Mouse (Mus musculus) bone marrow, adult 2 months (tissue): ENCODE data around the gene Papln.

Experiments used
- CTCF ChIP-seq: fragments of 200-500 bp; IDR thresholded peaks from 2 replicates; pipeline ENCODE4 v1.5.1; 2011; ENCODE audit warnings: low read length, control low read depth; ENCODE audit not compliant: control insufficient read depth, insufficient read depth
- POLR2A ChIP-seq: fragments of 200-500 bp; IDR thresholded peaks from 2 replicates; pipeline ENCODE4 v1.6.1; 2011; ENCODE audit warnings: low read depth, mild to moderate bottlenecking, control low read depth, low read length, borderline replicate concordance; ENCODE audit not compliant: control insufficient read depth

DNA sequence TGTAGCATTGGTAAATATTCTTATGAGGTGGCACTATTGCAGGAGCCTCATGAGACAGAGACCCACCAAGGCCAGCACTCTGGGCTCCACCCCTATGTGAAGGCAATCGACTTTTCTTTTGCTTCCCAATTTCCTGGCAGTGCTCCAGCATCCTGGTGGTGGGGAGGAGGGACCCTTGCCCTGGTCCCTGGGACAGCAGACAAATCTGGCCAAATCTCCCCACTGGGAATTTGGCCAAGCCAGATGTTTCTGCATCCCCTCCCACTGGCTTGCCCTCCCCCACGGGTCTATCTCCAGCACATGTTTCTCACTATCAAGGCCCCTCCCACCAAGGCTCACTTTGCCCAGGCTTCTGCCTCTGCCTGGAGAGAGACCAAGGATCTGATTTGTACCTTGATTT is 10.9 kb upstream of the Papln start:
- no peak for TF ChIP-seq CTCF
- TF ChIP-seq POLR2A: no peak
